Mouse (Mus musculus) mouse trophoblast stem cell (cell line): ENCODE results near the gene Trappc1.

ENCODE experiments used
- in situ Hi-C, 2 experiments: fragments of 300-500 bp; cut with MseI, MboI; formaldehyde crosslinking; loops; 2 replicates in 1 of 2; 3 replicates in 1 of 2; pipeline ENCODE4 v1.15.1; 2025

Gene Trappc1

DNA sequence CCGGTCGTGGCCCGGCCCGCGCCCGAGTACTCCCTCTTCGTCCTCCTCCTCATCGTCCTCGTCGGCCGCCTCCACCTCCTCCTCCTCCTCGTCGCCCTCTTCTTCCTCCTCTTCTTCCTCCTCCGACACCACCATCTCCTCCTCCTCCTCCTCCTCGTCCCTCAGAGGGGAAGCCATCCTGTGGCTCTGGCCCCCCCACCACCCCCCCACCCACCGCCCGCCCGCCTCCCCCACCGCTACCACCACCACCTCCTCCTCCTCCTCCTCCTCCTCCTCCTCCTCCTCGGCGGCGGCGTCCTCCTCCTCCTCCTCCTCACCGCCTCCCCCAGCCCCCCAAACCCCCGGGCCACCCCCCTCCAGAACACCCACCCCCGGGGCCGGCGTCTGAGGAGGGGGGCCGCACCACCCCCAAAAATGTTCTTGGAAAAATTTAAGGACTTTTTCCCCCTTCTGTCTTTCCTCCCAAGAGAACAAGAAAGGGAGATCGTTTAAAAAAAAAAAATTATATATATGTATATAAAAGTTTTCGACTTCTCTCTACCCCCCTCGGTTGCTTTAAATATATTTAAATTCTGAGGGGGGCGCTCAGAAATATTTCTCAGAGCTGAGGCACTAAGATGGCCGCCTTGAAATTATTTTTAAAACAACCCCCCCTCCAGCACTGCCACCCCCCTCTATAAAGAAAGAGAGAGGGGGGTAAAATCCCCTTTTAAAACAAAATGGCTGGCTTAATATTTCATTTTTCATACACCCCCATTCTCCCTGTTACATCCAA lies 45.6 kb downstream of the Trappc1 start, which contains the start of gene Chd3:
Chd3 (minus strand) TSS at position 192 of the 775 bp plus-strand sequence.
- in situ Hi-C loops: no loop called here

DNA sequence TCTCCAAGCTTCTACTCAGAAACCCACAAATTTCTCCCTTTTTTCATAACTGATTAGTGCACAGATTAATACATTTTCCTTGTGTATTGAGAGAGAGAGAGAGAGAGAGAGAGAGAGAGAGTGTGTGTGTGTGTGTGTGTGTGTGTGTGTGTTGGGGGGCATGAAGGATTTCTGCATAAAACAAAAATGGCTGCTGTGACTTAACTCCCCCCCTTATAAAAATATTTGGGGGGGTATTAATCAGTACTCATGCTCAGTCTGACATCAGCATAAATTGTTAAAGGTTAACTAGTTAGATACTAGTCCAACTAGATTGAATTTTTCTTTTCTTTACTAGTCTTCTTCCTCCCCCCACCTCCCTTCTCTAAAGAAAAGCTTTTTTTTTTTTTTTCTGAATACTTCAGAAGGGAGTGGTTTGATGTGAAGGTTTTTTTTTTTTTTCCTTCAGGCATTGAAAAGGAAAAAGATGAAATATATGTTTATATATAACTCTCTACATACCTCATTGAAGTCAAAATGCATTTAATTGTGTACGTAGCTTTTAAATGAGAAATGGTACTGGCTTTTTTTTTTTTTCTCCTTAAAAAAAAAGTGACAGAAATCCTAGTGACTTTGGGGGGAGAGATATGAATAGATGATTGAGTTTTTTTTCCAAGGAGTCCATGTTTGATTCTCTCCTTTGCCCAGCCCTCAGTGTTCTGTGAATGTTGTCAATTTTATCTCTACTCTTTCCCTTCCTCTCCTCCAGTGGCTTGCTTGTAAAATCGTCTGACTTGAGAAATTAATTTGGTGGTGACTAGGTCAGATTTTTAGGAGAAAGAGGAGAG lies 46.4 kb downstream of the Trappc1 start:
- in situ Hi-C loops: no loop called here

DNA sequence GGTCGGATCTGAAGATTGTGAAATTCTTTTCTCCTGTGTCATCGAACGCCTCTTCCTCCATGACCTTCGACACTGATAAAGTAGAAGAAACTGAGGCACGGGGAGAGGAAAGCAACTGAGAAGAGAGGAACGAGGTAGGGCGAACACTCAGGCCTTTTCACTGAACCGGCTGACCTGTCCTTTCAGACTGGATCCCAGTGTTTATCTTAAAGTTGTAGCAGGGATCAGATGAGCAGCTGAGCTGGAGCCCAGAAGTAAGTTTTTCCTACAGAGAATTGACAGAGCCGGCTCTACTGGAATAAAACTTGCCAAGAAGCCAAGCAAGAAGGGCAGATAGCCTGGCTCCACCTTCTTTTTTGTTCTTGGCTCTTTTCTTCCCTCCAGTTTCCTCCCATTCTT lies 47.0 kb downstream of the Trappc1 start:
- in situ Hi-C loops: no loop called here

DNA sequence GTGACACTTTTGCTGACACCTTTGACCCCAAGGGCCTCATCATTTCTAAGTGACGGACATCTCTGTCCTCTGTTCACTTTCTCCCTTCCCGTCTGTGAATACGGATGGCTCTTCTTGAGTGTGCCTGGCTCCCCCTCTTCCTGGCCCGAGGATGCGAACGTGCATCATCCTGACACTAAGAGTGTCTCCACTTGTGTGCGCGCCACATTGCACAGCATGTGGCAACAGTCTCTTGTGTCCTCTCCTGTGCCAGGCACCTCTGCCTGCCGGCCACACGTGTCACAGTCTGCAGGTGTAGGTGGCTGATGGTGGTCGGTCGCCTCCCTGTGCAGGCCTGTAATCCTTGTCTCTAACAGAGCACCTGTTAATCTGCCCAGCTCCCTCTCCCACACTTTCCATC lies 47.8 kb downstream of the Trappc1 start:
- in situ Hi-C loops: no loop called here

DNA sequence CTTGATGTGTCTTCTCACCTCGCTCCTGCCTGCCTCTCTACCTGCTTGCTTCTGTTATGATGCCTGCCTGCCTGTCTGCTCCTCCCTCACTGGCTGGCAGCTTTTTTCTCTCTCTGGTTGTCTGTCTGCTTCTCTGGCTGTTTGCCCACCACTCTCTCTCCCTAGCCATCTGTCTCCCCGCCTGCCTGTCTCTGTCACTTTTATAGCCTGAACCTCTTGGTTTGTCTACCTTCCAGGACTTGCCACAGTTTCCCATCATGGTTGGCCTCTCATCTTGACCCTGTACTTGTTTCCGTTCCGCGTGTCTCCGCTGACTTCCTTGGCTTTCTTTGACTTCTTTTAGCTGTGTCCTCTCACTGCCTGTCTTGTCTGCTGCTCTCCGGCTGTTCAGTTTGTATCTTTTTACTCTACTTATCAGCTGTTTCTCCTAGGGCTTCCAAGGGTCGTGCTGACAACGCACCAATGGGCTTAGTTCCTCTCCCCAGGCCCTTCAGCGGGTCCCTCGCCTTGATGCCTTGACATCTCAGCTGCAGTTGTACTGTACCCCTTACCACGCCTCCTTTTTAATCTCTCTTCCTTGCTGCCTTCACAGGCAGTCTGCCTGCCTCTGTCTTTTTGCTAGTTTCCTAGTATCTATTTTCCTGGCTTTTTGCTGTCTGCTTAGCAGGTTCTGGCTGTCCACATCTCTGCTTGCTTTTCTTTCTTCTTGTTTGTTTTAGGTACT lies 48.4 kb downstream of the Trappc1 start:
- in situ Hi-C loops: no loop called here

DNA sequence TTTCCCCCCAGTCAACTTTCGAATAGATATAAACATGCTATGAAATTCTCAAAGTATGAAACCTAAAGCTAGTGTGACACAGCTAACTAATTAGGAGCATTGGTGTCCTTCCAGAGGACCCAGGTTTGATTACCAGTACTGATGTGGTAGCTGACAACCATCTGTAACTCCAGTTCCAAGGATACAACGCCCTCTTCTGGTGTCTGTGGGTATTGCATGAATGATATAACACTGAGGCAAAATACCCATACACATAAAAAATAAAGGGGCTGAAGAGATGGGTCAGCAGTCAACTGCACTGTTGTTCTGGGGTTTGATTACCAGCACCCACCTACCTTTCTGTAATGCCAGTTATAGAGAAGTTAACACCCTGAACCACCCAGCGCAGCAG lies 49.0 kb downstream of the Trappc1 start:
- in situ Hi-C loops: no loop called here

DNA sequence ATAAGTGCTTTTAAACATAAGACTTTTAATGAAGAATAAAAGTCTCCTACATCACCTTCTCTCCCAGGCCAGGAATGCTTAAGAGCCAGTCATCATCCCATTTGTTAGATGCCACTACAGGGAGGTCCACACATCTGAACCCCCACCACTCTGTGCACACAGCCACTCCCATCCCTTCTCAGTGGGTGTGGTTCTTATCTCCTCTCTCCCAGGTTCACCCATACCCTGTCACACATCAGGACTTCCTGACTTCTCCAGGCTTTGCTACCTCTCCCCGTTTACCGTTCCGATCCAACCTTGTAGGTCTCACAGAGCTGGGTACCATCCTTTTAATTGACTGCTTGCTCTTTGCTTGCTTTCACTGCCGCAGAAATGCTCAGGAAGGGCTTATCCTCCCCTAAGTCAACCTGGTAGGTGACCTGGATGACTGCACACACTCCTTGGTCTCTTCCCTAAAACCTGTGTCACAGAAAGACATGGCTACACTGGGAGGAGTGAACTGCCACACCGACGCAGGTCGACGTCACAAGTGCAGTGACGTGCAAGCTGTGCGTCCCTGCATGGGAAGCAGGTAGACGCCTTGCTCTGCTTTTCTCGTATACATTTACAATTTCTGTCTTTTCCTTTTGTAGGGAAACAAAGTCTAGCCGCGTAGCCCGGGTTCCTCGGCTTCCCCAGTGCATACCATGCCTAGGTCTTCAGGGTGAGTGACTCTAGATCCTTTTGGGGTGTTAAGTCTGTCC lies 49.6 kb downstream of the Trappc1 start:
- in situ Hi-C loops: no loop called here
